Mouse (Mus musculus): ENCODE measurements around the gene Slc35g1. TPM values are rescaled to one million over a fixed set of nuclear protein-coding genes. Genes with fewer than 3 reads are reported as not detected.
"Not testable (repeated sequence)": the region's sequence is repeated elsewhere in the genome, so short reads cannot be mapped to it uniquely, and the experiment has no call there.

Slc35g1 gene
- total RNA-seq, 2 experiments from 2014 or later = 1.9 to 2.3 TPM

GRCm38 (mm10) chr19:38383769-38384168 lies 12.0 kb upstream of the Slc35g1 start:
- no peak for DNase-seq (ENCODE audit: low spot score in 2 of 2)
- intact Hi-C loops (cut with DNase I) = no loop called here

DNA sequence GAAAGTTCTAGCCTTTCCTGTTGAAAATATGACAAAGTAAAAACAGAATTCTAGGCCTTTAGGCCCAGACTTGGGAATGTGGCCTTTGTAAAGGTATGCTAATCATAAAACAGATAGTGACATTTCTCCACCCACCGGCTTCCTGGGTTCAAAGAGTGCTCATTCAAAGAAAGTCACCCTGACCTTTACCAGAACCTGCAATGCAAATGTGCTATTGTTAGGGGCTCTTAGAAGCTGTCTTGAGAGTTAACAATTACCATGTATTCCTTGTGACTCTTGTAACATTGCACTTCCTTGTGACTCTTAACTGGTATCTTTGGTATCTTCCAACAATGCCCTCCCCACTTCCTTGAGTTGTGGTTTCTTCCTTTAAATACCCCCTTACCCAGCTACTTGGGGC lies 8.8 kb upstream of the Slc35g1 start:
- DNase-seq (ENCODE audit: low spot score in 2 of 2); intact Hi-C loops (cut with DNase I): not testable (repeated sequence)

GRCm38 (mm10) chr19:38387835-38388234 lies 7.9 kb upstream of the Slc35g1 start:
- DNase-seq (ENCODE audit: low spot score in 2 of 2) = no peak
- intact Hi-C loops (cut with DNase I) = no loop called here

GRCm38 (mm10) chr19:38396633-38396970 lies 822 bp downstream of the Slc35g1 start:
- no peak for DNase-seq (ENCODE audit: low spot score in 2 of 2)
- intact Hi-C loops (cut with DNase I) = no loop called here

DNA sequence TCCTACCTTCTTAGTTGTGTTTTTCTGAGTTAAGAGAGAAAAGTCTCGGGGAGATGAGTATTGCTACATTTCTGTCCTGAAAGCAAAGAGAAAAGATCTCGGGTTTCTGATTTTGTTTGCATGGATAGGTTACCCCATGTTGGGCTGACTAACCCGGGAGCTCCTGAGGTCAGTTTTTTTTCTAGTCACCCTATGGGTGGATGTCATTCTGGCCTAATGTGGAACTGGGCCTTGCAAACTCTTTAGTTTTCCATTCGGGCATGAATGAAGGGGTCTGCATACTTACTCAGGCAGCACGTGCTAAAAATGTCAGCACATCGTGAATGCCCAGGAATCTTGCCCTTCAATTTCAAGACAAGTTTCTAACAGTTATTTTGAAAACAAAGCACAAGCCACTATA lies 1.2 kb downstream of the Slc35g1 start:
- intact Hi-C loops (cut with DNase I) = no loop called here
- DNase-seq (ENCODE audit: low spot score in 2 of 2) = no peak

- intact Hi-C loops (cut with DNase I) = no loop called here
Measured at GRCm38 (mm10) chr19:38398966-38399365, 3.2 kb downstream of the Slc35g1 start.

GRCm38 (mm10) chr19:38400851-38401250 lies 5.1 kb downstream of the Slc35g1 start:
- DNase-seq (ENCODE audit: low spot score in 2 of 2) = no peak
- intact Hi-C loops (cut with DNase I) = no loop called here

More at GRCm38 (mm10) chr19:38398966-38399365, 3.2 kb downstream of the Slc35g1 start:
- no peak for DNase-seq (ENCODE audit: low spot score in 2 of 2)

DNA sequence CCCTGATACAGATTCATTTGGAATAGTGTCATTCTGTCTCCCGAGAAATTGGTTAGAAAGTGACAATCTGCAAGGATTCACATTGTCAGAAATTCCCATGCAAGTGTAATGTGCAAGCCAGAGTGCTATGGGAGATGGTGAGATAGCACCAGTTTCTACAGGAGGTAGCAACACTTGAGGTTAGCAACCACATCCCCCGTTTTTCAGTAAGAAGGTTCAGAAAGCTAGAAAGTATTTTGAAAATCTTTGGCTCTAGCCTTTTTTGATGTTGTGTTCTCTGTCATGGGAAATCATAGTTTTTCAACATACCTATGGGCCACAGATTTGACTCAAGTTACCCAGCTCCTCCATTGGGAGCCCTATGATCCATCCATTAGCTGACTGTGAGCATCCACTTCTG lies 5.6 kb downstream of the Slc35g1 start:
- intact Hi-C loops (cut with DNase I) = no loop called here
- DNase-seq (ENCODE audit: low spot score in 2 of 2) = no peak

DNA sequence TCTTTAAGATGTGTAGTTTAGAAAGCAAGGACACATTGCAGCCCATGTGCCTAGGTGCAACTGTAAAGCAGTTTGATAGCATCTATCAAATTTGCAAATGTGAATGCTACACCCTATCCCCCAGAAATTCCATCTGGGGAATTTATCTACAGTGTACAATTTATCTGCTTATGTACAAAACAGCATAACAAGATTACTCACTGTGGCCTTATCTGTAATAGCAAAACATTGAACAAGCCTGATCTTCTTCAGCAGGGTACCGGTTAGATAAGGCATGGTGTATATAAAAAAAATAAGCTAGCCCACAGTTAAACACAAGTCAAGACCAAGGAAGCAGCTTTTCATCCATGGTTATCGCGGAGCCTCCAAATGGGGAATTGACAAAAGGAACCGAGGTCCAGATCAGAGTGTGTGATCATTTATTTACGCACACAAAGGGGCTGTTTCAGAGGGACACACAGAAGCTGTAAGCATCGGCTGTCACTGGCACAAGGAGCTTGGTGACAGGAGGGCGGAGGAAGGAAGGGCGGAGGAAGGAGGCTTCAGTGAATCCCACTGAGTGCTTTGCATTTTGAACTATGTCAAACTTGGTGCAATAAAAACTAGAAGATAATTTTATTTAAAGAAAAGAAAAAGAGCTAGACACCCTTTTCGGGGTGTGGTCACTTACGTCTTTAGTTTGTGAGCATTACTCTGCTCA lies 14.7 kb downstream of the Slc35g1 start:
- no peak for DNase-seq (ENCODE audit: low spot score in 2 of 2)
- intact Hi-C loops (cut with DNase I) = no loop called here

GRCm38 (mm10) chr19:38413861-38414260 lies 18.1 kb downstream of the Slc35g1 start:
- DNase-seq (ENCODE audit: low spot score in 2 of 2) = no peak
- intact Hi-C loops (cut with DNase I) = no loop called here

- intact Hi-C loops (cut with DNase I) = no loop called here
- no peak for DNase-seq (ENCODE audit: low spot score in 2 of 2)
Measured at GRCm38 (mm10) chr19:38418819-38419423, 23.1 kb downstream of the Slc35g1 start.

DNA sequence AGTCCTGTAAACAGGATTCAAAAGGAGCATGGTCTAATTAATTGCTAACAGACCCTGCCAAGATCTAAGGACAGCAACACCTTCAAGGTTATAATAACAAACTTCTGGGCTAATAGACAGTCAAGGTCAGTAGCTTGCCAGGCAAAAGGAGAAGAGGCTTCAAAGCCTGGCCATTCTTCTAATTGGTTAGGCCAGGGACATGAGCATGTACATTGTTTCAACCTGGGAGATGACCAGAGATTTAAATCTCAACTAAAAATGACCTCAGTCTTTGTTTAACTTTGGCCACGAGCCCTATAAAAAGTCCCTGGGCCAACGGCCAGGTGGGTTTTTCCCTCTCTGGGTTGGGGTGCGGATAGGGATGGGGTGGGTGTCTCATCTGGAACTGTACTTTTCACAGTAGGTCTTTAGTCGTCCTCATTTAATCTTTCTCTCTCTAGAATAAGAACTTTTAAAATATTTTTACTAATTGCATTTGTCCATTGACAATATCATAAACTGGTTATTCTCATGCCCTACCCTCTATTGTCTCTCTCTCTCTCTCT lies 25.0 kb downstream of the Slc35g1 start:
- intact Hi-C loops (cut with DNase I) = loop anchor here (10.0 kb wide), 1 partner anchor 494 kb away; no protein-coding TSS in a partner anchor
- DNase-seq (ENCODE audit: low spot score in 2 of 2) = no peak

- DNase-seq (ENCODE audit: low spot score in 2 of 2) = no peak
- intact Hi-C loops (cut with DNase I) = loop anchor here (10.0 kb wide), 1 partner anchor 493 kb away; no protein-coding TSS in a partner anchor
Measured at GRCm38 (mm10) chr19:38421436-38421835, 25.7 kb downstream of the Slc35g1 start.

GRCm38 (mm10) chr19:38422926-38423325 lies 27.1 kb downstream of the Slc35g1 start:
- DNase-seq (ENCODE audit: low spot score in 2 of 2) = no peak

GRCm38 (mm10) chr19:38423884-38424283 lies 28.1 kb downstream of the Slc35g1 start:
- peak; percentile 18 to 19 for DNase-seq (ENCODE audit: low spot score in 2 of 2)
- intact Hi-C loops (cut with DNase I) = loop anchor here (10.0 kb wide), 1 partner anchor 491 kb away; no protein-coding TSS in a partner anchor

More at GRCm38 (mm10) chr19:38422926-38423325, 27.1 kb downstream of the Slc35g1 start:
- intact Hi-C loops (cut with DNase I) = loop anchor here (10.0 kb wide), 1 partner anchor 492 kb away; no protein-coding TSS in a partner anchor

DNA sequence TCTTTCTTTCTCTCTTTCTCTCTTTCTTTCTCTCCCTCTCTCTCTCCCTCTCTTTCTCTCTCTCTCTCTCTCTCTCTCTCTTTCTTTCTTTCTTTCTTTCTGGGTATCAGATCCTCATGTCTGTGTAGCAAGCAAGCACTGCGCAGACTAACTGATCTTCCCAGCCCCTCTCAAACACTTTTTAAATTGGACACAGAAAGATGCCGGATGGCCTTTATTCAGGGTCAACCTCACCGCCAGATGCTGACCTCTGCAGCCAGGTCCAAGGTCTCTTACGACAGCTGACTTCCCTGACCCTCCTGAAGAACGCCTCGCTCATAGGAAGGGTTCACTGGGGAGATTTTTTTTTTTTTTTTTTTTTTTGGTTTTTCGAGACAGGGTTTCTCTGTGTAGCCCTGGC lies 28.8 kb downstream of the Slc35g1 start:
- no peak for DNase-seq (ENCODE audit: low spot score in 2 of 2)
- intact Hi-C loops (cut with DNase I) = loop anchor here (10.0 kb wide), 1 partner anchor 490 kb away; no protein-coding TSS in a partner anchor

DNA sequence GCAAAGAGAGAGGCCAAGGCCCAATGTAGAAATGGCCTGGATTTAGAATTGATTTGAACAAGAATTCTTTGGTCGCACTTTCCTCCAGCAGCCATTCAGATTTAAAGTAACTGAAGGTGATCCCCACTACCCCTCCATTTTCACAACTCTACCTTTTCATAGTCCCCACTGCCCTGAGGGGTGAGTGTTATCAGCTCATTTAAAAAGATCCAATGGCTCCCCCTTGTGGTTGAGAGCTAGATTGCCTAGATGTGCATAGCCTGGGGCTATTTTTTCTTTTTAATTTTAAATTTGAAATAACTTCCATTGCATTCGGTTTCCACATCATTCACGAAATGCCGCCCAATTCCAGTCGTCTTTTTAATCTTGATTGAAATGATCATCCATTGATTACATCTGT lies 33.5 kb downstream of the Slc35g1 start:
- intact Hi-C loops (cut with DNase I) = loop anchor here (2.0 to 10.0 kb wide), 2 partner anchors 346 to 486 kb away; no protein-coding TSS in a partner anchor
- peak; percentile 27 to 28 for DNase-seq (ENCODE audit: low spot score in 2 of 2)

GRCm38 (mm10) chr19:38430475-38430874 lies 34.7 kb downstream of the Slc35g1 start:
- intact Hi-C loops (cut with DNase I) = no loop called here
- DNase-seq (ENCODE audit: low spot score in 2 of 2) = no peak

GRCm38 (mm10) chr19:38431326-38431725 lies 35.5 kb downstream of the Slc35g1 start:
- DNase-seq (ENCODE audit: low spot score in 2 of 2) = no peak

GRCm38 (mm10) chr19:38432021-38432420 lies 36.2 kb downstream of the Slc35g1 start:
- intact Hi-C loops (cut with DNase I) = no loop called here
- DNase-seq (ENCODE audit: low spot score in 2 of 2) = no peak

More at GRCm38 (mm10) chr19:38431326-38431725, 35.5 kb downstream of the Slc35g1 start:
- intact Hi-C loops (cut with DNase I) = no loop called here

DNA sequence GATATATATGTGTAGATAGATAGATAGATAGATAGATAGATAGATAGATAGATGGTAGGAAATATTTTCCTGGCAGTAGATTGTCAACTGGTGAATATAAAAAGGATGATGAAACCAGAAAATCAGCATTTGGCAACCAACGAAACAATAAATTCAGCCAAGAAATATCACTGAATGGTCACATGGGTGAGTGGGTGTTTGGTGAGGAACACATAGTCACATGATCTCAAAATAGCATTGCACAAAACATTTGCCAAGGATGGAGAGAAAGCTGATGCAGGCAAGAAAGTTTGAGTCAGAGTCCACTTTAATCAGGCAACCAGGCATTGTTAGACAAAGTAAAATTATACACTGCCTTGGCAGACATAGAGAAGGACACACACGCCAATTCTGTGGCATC lies 37.6 kb downstream of the Slc35g1 start:
- DNase-seq (ENCODE audit: low spot score in 2 of 2) = peak; percentile 14 to 49
- intact Hi-C loops (cut with DNase I) = no loop called here
